Mouse (Mus musculus): ENCODE data around the gene Adssl1.

- no peak for TF ChIP-seq EP300 (IDR thresholded peaks at IDR 0.05)
- TF ChIP-seq CTCF (IDR thresholded peaks at IDR 0.05): no peak
Measured at GRCm38 (mm10) chr12:112596454-112596853, 23.4 kb upstream of the Adssl1 start.
